Mouse (Mus musculus) liver (tissue): ENCODE data around the gene Dph1.

ENCODE experiments used
- DNase-seq: peaks from one replicate; pipeline ENCODE4 v3.0.0-alpha.2; 2020; ENCODE audit warnings: mixed read lengths

Gene Dph1

DNA sequence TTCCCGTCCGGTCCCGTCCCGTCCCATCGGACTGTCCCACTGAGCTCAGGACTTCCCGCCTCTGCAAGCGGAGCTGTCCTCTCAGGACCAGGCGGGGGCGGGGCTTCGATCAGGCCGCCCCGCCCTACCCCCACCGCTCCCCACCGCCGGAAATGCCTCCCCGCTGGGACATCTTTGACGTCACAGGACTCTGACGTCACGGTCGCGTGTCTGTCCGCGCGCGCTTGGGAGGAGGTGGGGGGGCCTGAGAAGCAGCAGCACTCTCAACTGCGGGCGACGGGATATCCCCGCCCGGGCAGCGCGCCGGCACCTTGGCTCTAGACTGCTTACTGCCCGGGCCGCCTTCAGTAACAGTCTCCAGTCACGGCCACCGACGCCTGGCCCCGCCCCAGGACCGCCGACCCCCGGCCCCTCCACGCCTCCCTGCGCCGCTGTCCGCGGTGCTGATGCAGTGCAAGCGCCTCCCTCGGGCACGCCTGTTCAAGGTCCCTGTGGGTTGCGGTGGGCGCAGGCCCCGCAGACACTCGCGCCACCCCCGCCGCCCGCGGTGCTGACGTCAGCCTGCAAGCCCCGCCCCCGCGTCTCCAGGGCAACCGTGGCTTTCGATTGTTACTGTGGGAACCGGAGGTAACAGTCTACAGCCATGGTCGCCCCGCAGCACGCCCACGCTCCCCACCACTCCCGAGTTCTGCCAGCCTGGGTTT, 17.8 kb downstream of the Dph1 start:
- DNase-seq: peak; percentile 82

DNA sequence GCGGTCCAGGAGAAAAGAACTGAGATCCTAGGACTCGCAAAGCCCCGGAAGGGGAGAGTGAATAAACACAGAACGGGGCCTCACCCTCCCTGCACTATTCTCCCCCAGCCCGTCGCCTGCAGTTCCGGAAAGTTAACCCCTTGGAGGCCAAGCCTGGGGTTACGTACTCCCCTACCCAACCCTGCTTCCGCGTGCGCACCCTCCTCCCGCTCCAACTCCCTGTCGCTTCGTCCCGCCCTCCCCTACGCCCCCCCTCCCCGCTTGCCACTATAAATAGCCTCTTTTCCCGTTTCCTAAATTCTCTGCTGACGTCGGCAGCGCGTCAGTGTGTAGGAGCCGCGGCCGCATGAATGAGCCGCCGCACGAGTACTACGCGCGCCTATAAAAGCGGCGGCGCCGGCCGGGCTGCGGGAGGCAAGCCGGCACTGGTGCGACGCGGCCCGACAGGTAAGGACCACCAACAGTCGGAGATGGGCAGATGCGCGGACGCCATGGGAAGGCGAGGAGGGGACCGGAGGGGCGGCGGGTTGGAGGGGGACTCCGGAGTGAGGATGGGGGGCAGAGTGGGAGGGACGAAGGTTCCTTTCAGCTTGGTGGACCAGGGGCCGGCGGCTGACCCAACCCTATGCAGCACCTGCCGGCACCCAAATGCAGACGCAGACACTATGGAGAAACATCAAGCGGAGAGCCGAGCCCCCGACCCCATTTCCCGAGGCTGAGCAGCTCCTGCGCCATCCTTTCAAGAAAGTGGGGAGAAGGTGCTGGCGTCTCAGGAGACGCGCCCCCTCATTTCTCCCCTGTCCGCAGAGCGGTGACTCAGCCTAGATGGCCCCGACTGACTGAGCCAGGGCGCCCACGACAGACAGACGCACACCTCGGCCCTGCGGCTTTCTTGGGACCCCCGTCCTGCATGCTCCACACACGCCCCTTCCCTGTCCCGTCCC, 18.6 kb downstream of the Dph1 start:
- no peak for DNase-seq

DNA sequence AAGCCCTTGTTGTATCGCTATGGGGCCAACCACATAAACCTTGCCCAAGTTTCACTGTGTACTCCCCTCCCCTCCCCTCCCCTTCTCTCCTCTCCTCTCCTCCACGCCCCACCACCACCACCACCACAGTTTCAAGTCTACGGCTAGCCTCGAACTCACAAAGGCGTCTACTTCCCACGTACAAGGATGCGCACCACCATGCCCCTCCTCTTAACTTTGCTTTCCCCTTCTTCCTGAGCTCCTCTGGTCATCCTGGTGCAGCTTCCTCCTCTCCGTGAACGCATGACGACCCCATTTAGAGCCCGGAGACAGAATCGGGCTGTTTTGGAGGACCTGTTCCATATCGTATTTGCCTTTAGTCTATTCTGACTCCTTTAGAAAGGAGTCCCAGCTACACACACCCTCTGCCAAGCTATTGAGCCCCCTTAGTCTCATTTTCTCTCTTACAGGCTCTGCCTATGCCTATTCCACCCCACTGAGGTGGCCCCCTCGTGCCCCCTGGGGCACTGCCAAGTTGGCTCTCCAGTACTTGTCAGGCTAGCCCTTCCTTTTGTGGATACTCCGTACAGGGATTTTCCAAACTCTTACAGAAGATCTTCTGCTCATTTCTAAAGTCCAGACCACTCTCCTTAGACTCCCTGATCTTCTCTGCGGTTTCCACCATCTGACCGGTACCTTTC, 19.7 kb downstream of the Dph1 start:
- DNase-seq: no peak

DNA sequence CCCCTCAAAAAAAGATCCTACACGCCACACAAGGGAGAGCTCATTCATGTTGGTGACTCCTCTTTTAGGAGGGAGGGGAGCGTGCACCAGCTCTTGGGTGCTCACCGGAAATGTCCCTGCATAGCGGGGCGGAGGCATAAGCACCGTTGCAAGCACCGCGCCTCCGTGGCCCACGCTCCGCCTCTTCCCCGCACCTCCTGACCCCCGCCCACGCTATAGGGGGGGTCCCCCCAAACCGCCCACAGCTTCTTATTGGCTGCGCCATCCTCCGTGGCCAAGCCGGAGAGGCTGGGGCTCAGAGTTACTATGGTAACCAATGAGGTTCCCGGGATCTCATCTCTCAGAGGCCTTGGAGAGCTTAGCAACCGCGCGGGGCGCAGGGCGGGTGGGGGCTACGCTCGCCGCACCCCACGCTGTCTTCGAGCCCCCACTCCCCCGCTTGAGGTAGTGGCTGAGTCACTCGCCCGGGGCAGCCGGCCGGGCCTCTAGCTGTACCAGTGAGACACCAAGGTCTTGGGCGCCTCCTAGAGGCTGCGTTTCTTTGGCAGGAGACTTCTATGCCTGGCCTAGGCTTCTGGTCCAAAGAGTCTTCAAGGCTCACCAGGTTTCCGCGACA, 20.8 kb downstream of the Dph1 start:
- DNase-seq: peak; percentile 88

DNA sequence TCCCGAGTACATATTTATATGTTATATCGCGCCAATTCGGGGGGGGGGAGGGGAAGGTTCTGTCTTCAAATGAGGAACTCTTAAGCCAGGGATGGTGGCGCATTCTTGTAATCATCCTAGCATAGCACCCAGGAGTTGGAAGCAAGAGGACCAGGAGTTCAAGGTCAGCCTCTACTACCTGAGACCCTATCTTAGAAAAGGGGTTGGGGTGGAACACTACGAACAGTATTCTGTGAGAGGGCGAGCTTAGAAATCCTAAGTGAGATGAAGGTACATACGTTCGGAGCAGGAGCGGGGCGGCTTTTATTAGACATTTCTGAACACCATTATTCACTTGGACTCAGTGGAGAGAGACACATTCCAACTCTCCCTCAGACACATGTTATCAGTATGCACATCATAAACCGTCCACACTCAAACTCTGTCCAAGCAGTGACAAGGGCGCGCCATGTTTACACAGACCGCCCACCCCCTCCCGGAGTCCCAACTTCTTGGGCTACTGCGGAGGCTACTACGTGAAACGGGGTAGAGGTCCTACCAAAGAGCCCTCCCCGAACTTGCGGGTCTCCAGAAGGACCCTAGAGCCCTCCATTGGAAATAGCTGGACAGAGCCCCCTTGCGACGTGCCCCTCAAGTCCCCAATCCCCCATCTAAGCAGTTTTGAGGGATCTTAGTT, 21.5 kb downstream of the Dph1 start, which contains the start of gene Hic1:
TSS of gene Hic1 (minus strand) at position 115 of the 676 bp plus-strand sequence.
- no peak for DNase-seq

DNA sequence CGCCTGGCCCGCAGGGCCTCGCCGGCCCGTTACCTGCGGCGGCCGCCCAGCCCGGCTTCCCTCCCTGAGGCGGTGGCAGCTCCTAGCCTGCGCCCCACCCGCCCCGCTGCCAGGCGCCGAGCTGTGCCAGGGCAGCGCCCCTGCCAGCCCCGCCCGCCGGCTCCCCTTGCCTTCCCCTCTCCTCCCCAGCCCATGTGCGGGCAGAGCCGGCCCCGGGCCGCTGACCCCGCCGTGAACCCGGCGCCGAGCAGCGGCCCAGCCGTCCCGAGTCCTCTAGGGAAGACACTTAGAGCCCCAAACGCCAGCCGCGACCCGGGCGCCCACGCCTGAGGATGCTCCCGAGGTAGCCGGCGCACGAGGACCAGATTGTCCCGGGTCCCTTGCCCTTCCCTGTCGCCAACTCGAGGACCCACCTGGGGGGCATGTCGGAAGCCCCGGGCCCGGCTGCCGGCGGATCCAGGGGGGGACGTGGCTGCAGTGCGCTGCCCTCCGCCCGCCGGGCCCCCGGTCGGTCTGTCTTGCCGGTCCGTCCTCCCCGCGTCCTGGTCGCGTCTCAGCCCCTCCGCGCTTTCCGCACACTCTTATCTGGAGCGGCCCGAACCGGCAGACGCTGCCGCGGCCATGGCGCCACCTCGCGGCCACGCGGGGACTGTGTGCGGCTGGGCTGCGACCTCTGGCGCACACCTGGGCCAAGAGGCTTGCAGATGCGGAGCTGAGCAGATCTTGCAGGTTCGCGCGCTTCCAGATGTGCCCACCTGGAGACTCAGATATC, 22.3 kb downstream of the Dph1 start:
- DNase-seq: peak; percentile 82

DNA sequence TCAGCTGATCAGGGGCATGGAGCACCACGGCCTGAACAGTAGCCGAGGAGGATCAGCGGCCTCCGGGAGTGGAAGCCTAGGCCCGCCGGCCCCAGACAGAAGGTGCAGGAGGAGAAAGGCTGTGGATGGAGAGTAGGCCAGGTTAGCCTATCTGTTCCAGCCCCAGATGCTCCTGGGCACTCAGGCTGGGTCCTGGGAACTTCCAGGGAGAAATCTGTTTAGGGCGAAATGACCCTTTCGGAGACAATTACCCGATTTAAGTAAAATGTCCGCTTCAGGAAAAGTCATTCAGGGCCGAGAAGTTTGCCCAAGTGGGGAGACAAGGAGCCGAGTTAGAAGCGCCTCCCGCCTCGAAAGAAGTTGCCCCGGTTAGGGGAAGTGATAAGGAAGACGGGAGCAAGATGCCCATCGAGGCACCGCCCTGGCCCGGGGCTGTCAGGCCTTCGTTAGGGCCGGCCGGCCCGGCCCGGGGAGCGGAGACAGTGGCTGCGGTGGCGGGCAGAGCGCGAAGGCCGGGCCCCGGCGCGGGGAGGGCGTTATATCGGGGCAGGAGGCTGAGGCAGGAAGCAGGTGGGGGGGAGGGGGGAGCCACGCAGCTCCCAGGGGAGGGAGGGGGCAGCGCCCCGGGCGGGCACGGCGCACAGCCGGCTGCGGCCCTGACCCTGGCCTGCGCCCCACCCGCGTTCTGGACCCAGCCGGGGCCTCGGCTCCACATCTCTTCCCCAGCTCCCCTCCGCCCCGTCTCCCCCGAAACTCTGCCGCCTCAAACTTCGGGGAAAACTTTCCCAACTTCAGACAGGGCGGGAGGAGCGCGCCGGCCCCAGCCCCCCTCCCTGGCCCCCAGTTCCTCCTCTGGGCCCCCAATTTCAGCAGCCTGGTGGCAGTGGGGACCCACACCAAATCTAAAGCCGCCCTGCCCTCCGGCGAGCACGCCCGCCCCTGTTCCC, 23.1 kb downstream of the Dph1 start:
- no peak for DNase-seq

DNA sequence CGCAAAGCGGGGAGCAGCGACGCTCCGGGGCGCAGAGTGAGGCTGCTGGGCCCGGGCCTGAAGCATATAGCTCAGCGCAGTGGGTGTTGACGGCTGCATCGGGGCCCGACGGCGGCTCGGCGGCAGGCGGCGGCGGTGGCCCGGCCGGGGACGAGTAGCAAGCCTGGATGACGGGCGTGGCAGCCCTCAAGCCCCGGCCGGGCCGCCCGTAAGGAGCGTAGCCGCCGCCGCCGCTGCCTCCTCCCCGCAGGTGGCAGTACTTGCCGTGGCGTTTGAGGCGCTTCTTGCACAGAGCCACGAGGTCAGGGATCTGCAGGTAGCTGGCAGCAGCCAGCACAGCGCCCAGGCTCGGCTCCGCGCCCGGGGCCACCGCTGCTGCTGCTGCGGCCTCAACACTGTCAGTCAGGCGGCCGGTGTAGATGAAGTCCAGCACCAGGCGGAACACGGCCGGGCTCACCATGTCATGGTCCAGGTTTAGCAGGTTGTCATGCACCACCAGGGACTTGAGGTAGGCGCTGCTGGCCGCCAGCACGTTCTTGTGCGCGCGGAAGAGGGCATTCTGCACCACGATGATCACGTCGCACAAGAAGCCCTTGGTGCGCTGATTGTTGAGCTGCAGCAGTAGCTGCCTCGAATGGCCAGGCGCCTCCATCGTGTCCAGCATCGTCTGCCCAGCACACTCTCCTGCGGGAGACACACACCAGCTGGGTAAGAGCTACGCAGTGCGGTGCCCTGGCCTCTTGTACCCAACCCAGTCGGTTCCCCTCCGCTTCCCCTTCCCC, 24.0 kb downstream of the Dph1 start:
- no peak for DNase-seq

DNA sequence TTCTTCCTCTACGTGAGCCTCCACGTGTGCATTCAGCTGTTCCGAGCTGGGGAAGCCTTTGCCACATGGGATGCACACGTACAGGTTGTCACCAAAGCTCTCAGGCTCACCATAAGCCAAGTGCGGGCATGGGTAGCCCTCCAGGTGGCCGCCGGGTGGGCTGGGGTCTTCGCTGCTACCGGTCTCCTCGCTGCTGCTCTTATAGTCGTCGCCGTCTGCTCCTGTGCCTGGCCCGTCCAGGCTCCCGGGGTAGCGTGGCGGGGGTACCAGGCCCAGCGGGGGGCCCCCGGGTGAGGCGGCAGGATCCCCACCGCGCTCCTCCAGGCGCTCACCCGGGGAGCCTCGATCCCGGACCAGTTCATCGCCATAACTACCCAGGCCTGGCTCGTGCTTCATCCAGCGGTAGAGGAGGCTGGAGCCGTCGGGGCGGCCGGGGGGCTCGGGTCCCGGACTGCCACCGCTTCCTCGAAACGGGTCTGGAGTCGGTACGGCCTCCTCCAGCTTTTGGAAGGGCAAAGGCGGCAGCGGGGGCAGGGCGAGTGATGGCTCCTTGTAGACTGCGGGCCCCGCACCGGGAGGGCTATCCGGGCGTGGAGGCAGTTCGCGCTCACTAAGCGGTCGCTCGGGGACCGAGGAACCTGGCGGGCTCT, 24.7 kb downstream of the Dph1 start:
- no peak for DNase-seq

DNA sequence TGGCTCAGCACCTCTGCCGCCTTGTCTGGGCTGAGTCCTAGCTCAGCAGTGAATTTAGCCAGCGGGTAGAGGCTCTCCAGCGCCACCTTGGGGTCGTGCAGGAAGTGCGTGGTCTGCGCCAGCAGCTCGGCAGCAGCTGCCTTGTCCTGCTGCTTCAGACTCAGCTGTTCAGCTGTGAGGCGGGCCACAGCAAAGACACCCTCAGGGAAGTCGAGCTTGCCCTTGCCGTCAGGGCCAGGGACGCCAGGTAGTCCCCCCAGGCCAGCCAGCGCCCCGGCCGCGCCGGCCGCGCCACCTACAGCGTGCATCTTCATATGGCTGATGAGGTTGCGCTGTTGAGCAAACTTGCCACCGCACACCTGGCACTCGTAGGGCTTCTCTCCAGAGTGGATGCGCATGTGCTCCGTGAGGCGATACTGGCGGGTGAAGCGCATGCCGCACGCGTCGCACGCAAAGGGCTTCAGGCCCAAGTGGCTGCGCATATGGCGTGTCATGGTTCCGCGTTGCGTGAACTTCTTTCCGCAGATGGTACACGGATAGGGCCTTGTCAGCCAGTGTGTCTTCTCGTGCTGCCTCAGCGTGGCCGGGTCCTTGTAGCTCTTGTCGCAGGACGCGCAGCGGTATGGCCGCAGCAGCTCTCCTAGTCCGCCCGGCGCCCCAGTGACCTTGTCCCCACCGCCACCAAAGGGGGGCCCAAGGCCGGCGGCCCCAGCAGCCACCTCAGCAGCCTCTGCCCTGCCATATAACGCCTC, 25.4 kb downstream of the Dph1 start:
- peak; percentile 79 for DNase-seq

DNA sequence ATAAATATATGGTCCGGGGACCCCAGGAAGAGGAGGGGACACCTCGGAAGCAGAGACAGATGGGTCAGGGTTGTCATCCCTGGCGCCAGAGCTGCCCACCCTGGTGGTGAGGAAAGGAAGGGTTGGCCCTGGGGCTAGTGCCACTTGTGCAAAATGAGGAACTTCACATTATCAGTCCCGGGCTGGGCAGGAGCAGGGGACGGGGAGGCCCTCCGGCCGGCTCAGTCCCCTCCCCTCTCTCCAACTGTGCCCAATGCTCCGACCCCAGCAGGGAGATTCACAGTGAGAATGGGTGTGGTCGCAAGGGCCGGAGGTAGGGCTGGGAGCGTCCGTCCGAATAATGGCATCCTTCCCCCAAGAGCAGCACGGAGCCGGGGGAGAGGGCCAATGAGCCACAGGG, 26.3 kb downstream of the Dph1 start:
- DNase-seq: no peak

DNA sequence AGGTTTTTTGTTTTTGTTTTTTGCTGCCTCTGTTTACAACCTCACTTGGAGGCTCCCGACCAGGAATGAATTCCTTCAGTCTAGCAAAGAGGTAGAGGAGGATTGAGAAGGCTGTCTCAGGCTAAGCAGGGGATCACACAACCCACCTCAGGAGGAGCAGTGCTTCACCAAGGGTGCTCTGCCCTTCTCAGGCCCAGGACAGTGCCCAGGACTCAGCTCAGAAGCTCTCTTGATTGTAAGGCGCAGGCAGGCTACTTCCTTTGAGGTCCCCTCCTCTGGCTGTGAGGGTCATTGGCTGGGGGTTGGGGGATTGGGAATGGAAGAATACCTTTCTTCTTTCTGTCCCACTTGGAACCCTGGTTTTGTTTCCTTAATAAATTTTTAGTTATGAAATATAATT, 27.0 kb downstream of the Dph1 start:
- DNase-seq: no peak

DNA sequence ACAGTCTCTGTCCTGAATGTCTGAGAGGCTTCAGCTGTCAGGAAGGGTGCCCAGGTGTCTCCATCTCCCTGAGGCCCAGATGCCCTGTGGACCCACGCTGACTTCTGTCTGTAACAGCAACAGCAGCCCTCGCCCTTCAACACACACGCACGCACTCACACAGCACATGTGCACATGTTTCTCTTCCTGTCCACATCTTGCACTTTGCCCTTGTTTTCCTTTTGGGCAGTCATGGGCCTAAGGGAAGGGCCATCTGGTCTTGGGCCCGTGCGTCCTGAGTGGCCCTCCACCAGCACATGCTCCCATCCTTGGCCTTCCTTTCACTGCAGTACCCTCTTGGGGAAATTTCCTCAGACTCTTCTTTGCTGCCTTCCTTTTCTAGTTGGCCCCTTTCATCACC, 27.7 kb downstream of the Dph1 start:
- DNase-seq: no peak

DNA sequence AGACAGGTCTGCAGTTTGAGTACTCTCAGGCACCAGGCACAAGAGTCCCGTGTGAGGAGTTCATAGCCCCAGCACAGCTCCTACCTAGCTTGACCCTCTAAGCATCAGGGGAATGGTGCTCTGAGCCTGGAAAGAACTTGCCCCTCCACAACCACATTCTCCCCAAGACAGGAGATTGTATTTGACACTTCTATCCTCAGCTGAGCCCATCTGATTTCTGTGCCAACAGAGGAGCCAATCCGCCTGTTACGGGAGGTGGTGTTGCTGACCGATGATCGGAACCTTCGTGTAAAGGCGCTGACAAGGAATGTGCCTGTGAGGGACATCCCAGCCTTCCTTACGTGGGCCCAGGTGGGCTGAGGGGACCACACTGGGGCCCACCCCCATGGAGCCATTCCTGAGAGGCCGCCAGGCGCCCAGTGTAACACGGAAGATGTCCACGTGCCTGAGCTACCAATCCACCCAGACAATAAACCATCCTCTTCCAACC, 28.4 kb downstream of the Dph1 start:
- DNase-seq: no peak

DNA sequence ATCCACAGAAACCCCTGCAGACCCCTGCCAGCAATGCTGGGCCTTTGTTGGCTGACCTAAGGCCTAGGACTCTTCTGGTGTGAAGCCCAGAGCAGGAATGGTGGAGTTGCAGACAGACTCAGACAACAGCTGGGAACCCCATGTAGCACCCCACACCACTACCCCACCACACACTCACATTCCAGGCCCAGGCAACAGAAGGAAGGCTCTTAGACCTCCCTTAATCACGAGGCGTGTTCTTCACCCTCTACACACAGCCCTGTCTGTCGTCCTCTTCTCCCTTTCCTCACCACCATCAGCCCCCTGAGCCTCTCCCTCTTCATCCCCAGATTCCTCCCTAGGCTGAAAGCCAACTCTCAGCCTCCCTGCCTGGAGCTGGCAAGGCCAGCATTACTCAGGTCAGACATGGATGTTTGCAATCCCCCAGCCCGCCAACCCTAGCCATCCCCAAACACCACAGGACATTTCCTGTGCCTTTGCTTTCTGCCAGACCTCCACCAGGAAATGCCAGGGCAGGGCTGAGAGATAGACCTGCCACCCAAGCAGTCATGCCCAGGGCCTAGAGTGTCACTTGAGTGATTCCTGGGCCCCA, 29.5 kb downstream of the Dph1 start:
- DNase-seq: no peak

DNA sequence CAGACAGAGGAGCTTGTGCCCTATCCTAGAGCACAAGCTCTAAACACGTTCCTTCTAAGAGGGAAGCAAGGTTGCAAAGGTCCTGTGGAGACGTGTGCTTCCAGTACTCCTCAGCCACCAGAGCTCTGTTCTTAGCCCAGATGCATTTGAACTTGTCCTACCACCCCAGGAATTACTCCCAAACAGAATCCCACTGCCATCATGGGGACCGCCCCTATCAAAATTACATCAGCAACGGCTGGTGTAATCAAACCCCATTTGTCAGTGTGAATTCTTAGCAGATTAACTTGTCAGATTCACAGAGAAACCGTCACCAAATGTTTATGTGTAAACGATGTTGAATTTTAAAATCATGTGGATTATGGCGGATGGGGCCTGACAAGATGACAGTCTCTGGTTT, 30.1 kb downstream of the Dph1 start:
- DNase-seq: no peak

DNA sequence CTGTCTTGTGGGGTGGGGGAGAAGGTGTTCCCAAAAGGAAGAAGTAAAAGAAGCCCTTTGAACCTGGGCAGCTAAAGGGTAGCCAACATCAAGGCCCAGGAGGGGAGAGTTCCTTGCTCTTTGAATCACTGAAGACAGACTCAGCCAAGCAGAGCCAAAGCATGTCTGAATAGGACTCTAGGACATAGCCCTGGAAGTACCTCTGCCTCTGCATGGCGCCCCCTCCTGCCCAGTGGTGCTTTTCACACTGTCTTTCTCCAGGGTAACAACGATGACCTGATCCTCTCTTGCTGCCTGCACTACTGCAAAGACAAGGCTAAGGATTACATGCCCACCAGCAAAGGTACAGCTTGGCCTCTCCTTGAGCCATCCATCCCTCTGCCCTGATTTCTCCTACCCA, 31.5 kb downstream of the Dph1 start:
- no peak for DNase-seq

DNA sequence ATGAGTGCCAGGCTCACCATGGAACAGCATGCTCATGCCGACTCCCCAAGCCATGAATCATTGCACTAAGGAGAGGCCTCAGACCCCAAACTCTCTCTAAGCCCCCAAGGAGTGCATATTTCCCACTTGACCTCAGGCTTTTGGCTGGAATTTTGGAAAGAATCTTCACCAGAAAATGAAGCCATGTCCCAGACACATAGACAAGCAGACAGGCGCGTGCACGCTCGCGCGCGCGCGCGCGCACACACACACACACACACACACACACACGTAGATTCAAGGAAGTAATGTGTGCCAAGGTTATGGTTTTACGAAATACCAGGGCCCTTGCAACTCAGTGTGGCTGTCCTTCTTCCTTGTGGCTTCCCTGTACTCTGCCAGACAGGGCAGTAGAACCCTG, 32.6 kb downstream of the Dph1 start:
- no peak for DNase-seq
